Mouse (Mus musculus) kidney, adult 2 months (tissue): ENCODE measurements at regions not wholly inside any gene's neighbourhood (a gene's known extent, or its start where the extent isn't known, plus 50 kb on each side); places are given as distances from the start of the nearest gene placed in this dataset.

Source experiments
- CTCF ChIP-seq: fragments of 200-500 bp; conservative IDR thresholded peaks from 2 replicates; pipeline ENCODE4 v1.5.1; 2011; ENCODE audit warnings: low read depth, mild to moderate bottlenecking, control low read depth, low read length, moderate library complexity, mixed read lengths; ENCODE audit not compliant: insufficient read depth, insufficient read length
- POLR2A ChIP-seq: fragments of 200-500 bp; IDR thresholded peaks from one replicate; pipeline ENCODE4 v1.6.1; 2011; ENCODE audit warnings: low read depth, low read length, control low read depth

GRCm38 (mm10) chr15:59248477-59249260 is 359.6 kb downstream of the Gm49356 start:
- TF ChIP-seq CTCF = no peak
- TF ChIP-seq POLR2A = no peak
